ENCODE assay signal across 41 mouse cellular contexts in genomic region chr6:120343992-120344391, GRCm38 (mm10). TPM values are rescaled to one million over a fixed set of nuclear protein-coding genes. Genes with fewer than 3 reads are reported as not detected.
"Had no signal": no experiment of that assay in that cellular context is flagged by ENCODE, and none has a peak within 500 bp of the region (broad histone marks: within the 10 kb centered on the region; RNA-seq: fewer than 3 reads in every experiment).

No protein-coding gene starts in this region.

- H3K4me1 ChIP-seq: heart, embryonic 10.5 days; heart, embryonic 12.5 days; hindbrain, embryonic 10.5 days; hindbrain, embryonic 12.5 days; intestine, embryonic 15.5 days; kidney, embryonic 15.5 days; limb, embryonic 13.5 days; limb, embryonic 15.5 days; liver, embryonic 12.5 days had no signal

- H3K4me3 ChIP-seq: heart, embryonic 10.5 days; heart, embryonic 12.5 days; hindbrain, embryonic 10.5 days; hindbrain, embryonic 12.5 days; intestine, embryonic 15.5 days; kidney, embryonic 15.5 days; limb, embryonic 13.5 days; limb, embryonic 15.5 days; liver, embryonic 12.5 days had no signal

- H3K27me3 ChIP-seq: heart, embryonic 12.5 days; hindbrain, embryonic 12.5 days; intestine, embryonic 15.5 days; kidney, embryonic 15.5 days; limb, embryonic 13.5 days; limb, embryonic 15.5 days; liver, embryonic 12.5 days had no signal

- H3K9ac ChIP-seq: heart, embryonic 12.5 days; hindbrain, embryonic 12.5 days; hindbrain, embryonic 14.5 days; intestine, embryonic 15.5 days; kidney, embryonic 15.5 days; limb, embryonic 13.5 days; limb, embryonic 15.5 days; liver, embryonic 12.5 days; liver, embryonic 14.5 days had no signal

- DNase-seq: gastrocnemius, postnatal 10 days; gastrocnemius, postnatal 25 days; heart, adult 18-20 months; heart, postnatal 10 days; heart, postnatal 4 days; kidney, adult 18-20 months; kidney, adult 9 months; kidney, postnatal 14 days; kidney, postnatal 36 days; layer of hippocampus, adult 9-11 months; layer of hippocampus, postnatal 36 days; left cerebral cortex, postnatal 4 days; lung, adult 18-20 months had no signal

- H3K4me2 ChIP-seq: heart, embryonic 12.5 days; hindbrain, embryonic 12.5 days; hindbrain, embryonic 14.5 days; intestine, embryonic 15.5 days; kidney, embryonic 15.5 days; limb, embryonic 13.5 days; limb, embryonic 15.5 days; liver, embryonic 12.5 days had no signal

- ATAC-seq: hindbrain, embryonic 16.5 days; inflammation-experienced regulatory T-cells, adult 6 months; intestine, embryonic 15.5 days; intestine, postnatal 0 days; liver, embryonic 12.5 days had no signal

- H3K9me3 ChIP-seq: heart, embryonic 10.5 days; heart, embryonic 12.5 days; hindbrain, embryonic 10.5 days; hindbrain, embryonic 12.5 days; intestine, embryonic 15.5 days; kidney, embryonic 15.5 days; limb, embryonic 13.5 days; limb, embryonic 15.5 days; liver, embryonic 12.5 days had no signal

- H3K27ac ChIP-seq: heart, embryonic 10.5 days; hindbrain, embryonic 10.5 days; hindbrain, embryonic 12.5 days; hindbrain, embryonic 14.5 days; intestine, embryonic 15.5 days; kidney, embryonic 15.5 days; kidney, postnatal 0 days; limb, embryonic 13.5 days; limb, embryonic 15.5 days; liver, embryonic 12.5 days; liver, embryonic 14.5 days had no signal

RNA-seq across cellular contexts. Expression of gene B4galnt3, which starts 49.6 kb away (rescaled TPM):
- total RNA-seq: granulocyte monocyte progenitor cell, adult 5-6 weeks had no signal

RNA-seq across cellular contexts. Expression of gene D330020A13Rik, which starts 49.8 kb away (rescaled TPM):
- total RNA-seq: granulocyte monocyte progenitor cell, adult 5-6 weeks; heart, adult 18-20 months; heart, adult 8-10 months; heart, postnatal 10 days; heart, postnatal 25 days; heart, postnatal 4 days; layer of hippocampus, adult 18-20 months; layer of hippocampus, adult 8-10 months; layer of hippocampus, postnatal 14 days; layer of hippocampus, postnatal 36 days; left cerebral cortex, adult 18-20 months; left cerebral cortex, adult 8-10 months; left cerebral cortex, postnatal 10 days; left cerebral cortex, postnatal 4 days; liver, adult 2 months had no signal
- polyA plus RNA-seq: heart, embryonic 10.5 days; hindbrain, embryonic 10.5 days; hindbrain, embryonic 14.5 days; inflammation-experienced regulatory T-cells, adult 6 months; large intestine, adult 2 months; limb, embryonic 11.5 days; liver, adult 2 months; liver, embryonic 12.5 days; liver, embryonic 14.5 days; liver, embryonic 16.5 days had no signal
